In genomic region chr17:58923901-58924476, GRCm38 (mm10) we compare ENCODE assay signal across 12 mouse cellular contexts.
DNase-seq lines count a peak whose midpoint lies in the region; ATAC-seq lines count a peak whose summit lies in the region.
"Had no signal": no experiment of that assay in that cellular context is flagged by ENCODE, and none has a peak within 500 bp of the region (broad histone marks: within the 10 kb centered on the region; RNA-seq: fewer than 3 reads in every experiment).

No protein-coding gene starts in this region.

- H3K4me2 ChIP-seq in limb, embryonic 11.5 days (ENCODE audit: low read depth, severe bottlenecking): no peak overlapping the region
- H3K4me2 ChIP-seq: embryonic facial prominence, embryonic 15.5 days had no signal

- H3K4me1 ChIP-seq in erythroblast, embryonic 14.5 days (ENCODE audit: control insufficient read depth): peaks cover 38% of the 10 kb centered on the region
- 0 out of 2 replicates have a peak, but pooled peaks cover 3% of the 10 kb centered on the region for H3K4me1 ChIP-seq in limb, embryonic 11.5 days (ENCODE audit: control insufficient read depth, insufficient read depth, low read length)
- H3K4me1 ChIP-seq: embryonic facial prominence, embryonic 15.5 days had no signal

- WGBS in limb, embryonic 11.5 days: 55% methylated on average over 11 of the region's 11 CpGs

- no peaks in the 10 kb centered on the region for H3K36me3 ChIP-seq in erythroblast, embryonic 14.5 days (ENCODE audit: control insufficient read depth)
- no peaks in the 10 kb centered on the region for H3K36me3 ChIP-seq in limb, embryonic 11.5 days (ENCODE audit: control insufficient read depth, insufficient read depth, low read length)
- H3K36me3 ChIP-seq: embryonic facial prominence, embryonic 15.5 days had no signal

- no peak overlapping the region for H3K27ac ChIP-seq in limb, embryonic 11.5 days (replicated peaks; ENCODE audit: low read depth, low read length)
- H3K27ac ChIP-seq: embryonic facial prominence, embryonic 15.5 days had no signal

- no peaks in the 10 kb centered on the region for H3K9me3 ChIP-seq in erythroblast, embryonic 14.5 days (ENCODE audit: control insufficient read depth, low read length)
- H3K9me3 ChIP-seq in limb, embryonic 11.5 days (ENCODE audit: control insufficient read depth, low read length): no peaks in the 10 kb centered on the region
- H3K9me3 ChIP-seq: embryonic facial prominence, embryonic 15.5 days had no signal

- H3K9ac ChIP-seq in limb, embryonic 11.5 days (ENCODE audit: low read length): no peak overlapping the region
- H3K9ac ChIP-seq: embryonic facial prominence, embryonic 15.5 days had no signal

- ATAC-seq in erythroblast, adult 5-6 weeks (replicated peaks; ENCODE audit: low FRiP score, poor library complexity, severe bottlenecking): no peak
- ATAC-seq in limb, embryonic 11.5 days (ENCODE audit: insufficient number of reproducible peaks, low FRiP score, low TSS enrichment, low read depth): no peak

- DNase-seq in adrenal gland, postnatal 36 days: peak; percentile 17 to 21
- peak; percentile 23 for DNase-seq in limb, embryonic 11.5 days (ENCODE audit: low spot score)
- peak; percentile 36 for DNase-seq in neural tube, embryonic 10.5 days (ENCODE audit: extremely low spot score, low spot score)
- no peak for DNase-seq in frontal cortex, postnatal 14 days (ENCODE audit: low spot score in 2 of 2)
- DNase-seq in thymus, postnatal 0 days (ENCODE audit: low spot score): no peak
- DNase-seq in urinary bladder, postnatal 25 days (ENCODE audit: low spot score): no peak
- DNase-seq: heart, postnatal 4 days; layer of hippocampus, postnatal 36 days; lung, postnatal 10 days had no signal

- no peaks in the 10 kb centered on the region for H3K27me3 ChIP-seq in erythroblast, embryonic 14.5 days (ENCODE audit: control insufficient read depth)
- H3K27me3 ChIP-seq in limb, embryonic 11.5 days (ENCODE audit: control insufficient read depth, insufficient read depth, low read length): no peaks in the 10 kb centered on the region
- H3K27me3 ChIP-seq: embryonic facial prominence, embryonic 15.5 days had no signal

- H3K4me3 ChIP-seq in erythroblast, embryonic 14.5 days (replicated peaks): peak overlapping the region; percentile 32
- no peak overlapping the region for H3K4me3 ChIP-seq in limb, embryonic 11.5 days (ENCODE audit: low read depth, low read length)
- H3K4me3 ChIP-seq: embryonic facial prominence, embryonic 15.5 days had no signal

Comparison
In these comparisons a context has a peak if more than half of its experiments do, and no peak if none do; other contexts are left out.
1. DNase-seq: peak in adrenal gland, postnatal 36 days (2 of 2), limb, embryonic 11.5 days (single experiment) and neural tube, embryonic 10.5 days (single experiment); none in frontal cortex, postnatal 14 days (0 of 2), thymus, postnatal 0 days (single experiment) and urinary bladder, postnatal 25 days (single experiment).